Mouse (Mus musculus) lung, postnatal 25 days (tissue): ENCODE measurements at regions not wholly inside any gene's neighbourhood (a gene's known extent, or its start where the extent isn't known, plus 50 kb on each side); places are given as distances from the start of the nearest gene placed in this dataset.
A peak's percentile ranks its signal among the peaks of the same experiment; 100 is the strongest.

ENCODE experiments used
- DNase-seq: peaks from one replicate; pipeline ENCODE4 v3.0.0; 2022; ENCODE audit warnings: low spot score

DNA sequence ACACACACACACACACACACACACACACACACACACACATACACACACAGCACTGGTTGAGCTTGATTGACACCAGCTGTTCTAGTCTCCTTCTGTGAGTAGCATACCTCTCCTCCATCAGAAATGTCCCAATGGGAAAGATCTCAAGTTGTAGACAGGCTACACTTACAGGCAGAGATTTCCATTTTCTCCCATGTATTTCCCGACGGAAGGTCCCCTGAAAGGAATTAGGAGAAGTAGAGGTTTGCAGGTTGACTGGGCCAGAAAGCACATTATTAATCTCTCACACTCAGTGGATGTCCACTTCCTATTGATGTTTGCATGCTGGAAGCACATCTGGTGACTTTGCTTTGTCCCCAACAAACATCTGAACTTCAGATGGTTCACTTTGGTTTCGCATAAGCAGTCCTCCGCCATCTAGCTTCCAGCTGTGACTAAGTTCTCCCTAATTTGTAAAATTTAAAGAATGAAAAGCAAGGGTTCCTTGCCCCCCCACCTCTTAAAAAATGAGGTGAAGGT is 1323.8 kb upstream of the A1bg start:
- no peak for DNase-seq

DNA sequence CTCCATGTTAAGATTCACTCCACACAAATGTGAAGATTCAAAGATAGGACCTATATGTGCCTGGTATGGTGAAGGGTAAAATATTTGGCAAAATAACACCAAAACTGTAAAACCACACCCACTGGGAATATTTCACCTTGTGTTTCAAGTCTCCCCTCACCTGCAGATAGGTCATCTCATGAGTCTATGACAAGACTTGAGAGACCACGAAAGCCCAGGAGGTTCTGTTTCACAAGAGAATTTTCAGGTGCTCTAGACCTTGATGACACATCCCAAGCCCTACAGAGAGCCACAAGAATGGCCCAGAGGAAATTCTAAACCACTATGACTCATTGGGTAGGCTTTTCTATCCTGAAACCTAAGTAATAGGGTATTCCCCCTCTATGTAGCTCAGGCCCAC is 1322.4 kb upstream of the A1bg start:
- no peak for DNase-seq

DNA sequence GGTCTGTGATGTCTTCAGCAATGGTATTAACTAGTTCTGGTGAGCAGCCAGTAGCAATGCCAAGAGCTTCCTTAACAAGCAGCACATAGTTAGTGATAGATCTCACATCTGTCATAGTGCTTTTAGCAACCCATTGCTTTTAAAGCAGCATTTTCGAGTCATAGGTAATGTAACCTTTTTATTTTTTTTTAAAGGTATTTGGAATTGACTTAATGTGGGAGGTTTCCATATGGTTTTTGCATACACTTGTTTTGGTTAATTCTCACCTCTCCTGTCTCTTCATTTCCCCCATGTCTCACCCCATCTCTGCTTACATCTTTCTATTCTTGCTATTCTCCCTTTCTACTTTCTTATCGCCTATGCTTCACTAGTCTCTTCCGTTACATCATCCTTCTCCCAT is 1322.0 kb upstream of the A1bg start:
- DNase-seq: no peak

DNA sequence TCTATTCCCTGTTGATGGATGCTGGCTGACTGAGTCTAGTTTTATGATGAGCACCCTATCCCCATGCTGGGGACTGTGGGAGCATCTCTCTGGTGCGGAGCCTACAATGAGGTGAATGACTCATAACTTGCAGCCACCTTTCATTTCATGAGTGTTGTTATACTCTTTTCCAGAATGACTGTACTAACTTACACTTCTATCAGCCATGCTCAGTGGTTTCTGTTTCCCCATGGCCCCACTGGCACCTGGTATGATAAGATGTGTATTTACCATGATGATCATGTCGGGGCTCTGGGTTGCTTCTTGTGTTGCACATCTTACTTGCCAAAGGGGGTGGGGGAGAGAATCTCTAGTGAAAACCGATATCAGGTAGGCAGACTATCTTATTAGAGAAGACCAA is 1317.2 kb upstream of the A1bg start:
- no peak for DNase-seq

DNA sequence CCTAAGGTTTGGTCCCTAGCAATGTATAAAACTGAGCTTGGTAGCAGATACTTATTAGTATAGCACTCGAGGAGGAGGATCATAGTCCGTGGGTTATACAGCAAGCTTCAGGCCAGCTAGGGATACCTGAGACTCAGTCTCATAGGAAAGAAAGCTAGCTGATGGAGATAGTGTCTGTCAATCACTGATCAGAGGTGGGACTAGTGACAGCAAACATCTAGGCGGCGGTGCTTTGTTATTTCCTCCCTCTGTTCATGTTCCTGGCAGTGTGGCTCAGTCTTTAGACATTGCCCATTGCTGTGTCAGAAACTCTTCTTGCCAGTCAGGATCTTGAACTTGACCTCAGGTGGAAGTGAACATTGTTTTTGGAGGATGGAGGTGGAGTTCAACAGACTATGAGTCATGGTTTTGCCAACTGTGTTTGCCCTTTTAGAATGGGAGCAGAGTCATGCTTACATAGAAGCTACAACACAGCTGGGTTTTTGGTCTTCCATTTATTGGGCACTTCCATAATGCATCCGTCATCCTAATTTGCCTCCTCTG is 1315.8 kb upstream of the A1bg start:
- no peak for DNase-seq

DNA sequence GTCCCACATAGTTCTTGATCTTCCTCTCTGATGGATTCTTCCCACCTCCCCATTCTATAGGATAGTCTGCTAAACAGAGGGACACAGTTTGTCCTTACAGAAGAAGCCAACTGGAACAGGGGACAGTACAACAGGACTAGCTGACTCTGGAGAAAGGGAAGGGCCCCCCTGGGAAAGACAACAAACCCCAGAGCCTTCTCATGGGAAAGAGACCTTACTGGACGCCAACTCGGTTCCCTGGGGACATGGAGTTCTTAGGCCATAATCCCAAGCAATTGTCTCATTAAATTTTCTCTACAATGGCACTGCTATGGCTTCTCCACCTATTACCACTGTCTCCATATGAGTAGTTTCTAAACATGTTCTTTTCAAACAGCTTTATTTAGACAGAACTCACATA is 1313.2 kb upstream of the A1bg start:
- DNase-seq: no peak

DNA sequence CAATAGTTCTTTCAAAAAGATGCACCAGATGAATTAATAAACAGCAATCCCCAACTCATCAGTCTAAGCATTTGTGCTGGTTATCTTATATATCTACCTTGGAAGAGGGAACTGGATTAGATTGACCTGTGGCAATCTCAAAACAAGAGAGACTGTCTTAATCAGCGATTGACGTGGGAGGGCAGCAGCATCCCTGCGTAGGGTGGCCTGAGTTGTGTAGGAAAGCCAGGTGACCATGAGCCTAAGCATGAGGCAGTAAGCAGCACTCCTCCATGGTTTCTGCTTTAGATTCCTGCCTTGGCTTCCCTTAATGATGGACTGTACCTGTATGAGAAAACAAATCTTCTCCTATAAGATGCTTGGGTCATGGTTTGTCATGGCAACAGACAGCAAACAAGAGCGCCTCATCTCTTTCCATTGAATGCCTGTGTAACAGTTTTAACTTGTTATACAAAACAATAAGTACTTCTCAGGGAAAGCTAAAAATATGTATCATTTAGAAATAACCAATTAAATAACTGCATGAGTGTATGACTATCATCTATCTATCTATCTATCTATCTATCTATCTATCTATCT is 1311.5 kb upstream of the A1bg start:
- no peak for DNase-seq

DNA sequence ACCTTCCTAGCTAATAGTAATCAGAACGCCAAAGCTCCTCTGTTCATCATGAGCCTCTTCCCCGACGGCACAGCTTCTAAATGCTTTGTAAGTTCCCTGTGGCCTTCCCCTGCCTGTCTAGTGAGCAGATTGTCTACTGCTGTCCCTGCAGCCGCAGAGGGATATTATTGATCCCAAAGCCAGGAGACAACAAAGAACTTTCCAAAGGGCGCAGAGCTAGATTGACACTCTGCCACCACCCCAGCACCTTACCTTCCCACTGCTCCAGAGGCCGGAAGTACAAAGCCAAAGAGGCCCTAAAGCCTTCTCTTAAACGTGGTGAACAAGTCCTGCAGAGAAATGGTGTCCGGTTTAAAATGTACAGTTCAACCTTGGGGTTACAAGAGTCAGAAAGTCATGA is 1310.3 kb upstream of the A1bg start:
- no peak for DNase-seq

DNA sequence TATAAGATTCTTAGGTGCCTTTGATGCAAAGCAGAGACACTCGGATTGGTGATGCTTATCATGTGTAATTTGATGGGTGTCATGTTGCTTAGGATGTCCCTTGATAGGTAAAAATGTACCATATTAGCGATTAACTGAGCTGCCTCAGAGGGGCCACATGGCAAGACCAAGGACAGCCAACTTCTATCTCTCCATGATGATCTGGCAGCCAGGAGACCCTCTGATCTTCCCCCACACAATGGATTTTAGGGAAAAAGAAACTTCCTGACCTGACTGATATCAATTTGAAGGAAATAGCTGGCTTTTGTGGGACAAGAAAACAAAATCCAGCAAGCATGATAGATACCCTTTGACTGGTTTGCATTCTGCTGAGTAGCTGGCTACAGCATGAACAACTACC is 1308.9 kb upstream of the A1bg start:
- no peak for DNase-seq

DNA sequence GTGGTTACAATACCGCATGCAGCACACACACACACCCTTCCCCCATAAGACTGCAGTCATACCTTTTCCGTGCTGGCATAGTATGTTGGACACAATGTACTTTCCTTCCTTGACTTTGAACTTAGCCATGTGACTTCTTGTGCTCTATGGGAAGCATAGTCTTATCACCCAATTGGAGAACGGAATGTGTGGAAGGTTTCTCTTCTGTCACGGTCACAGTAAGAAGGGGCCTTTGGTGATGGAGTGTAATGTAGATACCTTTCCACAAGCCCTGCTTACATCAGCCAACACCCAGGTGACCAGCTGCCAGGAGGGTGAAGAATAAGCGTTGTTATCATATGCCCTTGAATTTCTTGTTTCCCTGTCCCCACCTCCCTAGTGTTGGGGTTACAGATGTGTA is 1308.0 kb upstream of the A1bg start:
- DNase-seq: no peak

DNA sequence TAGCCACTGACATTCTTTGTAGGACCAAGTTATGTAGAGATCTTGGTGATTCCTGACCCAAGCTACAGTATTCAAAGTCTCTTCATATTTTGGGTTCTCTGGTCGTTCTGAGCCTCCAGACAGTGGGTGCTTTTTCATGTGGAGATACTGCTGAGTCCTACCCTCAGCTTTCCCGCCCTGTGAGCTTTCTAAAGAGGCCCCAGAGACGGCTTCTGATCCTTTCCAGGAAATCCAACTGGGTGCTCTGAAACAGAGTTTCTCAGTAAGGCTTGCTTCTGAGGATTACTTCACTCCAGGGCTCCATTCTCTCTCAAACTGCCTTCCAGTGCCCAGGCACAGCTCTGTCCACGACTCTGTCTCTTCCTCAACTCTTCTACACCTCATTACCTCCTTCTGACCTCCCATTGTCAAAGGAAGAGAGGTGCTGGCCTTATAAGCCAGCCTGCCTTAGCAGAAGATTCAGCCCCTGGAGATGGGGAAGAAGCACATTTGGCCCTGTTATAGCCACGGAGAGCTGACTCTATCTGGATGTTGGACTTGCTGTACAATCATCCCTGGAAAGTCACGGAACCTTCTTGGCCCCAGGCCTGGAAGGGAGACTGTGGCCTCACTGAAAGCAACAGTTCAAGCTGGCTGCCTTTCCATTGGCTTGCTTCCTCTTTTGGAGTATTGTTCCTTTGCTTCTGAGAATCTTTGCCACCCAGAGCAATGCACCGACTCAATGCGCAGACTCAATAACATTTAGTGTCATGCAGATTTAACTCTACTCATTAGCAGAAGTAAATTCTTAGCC is 1306.9 kb upstream of the A1bg start:
- peak; percentile 28 for DNase-seq

DNA sequence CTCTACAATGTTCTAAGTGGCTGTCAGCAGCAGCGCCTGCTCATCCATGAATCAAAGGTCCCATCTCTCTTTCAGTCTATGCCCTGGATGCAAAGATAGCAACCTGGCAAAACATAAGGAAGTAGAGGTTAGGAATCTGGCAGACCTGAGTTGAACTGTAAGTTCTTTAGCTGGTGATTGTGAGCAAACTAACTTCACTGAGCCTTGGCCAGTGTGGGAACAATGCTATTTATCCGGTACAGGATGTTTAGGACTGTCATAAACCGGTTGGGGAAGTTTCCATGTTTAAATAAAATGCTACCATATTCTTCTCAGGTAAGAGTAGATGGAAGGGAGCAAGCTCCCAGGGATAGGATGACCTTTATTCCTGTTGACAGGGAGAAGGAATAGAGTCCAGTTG is 1306.2 kb upstream of the A1bg start:
- DNase-seq: no peak

DNA sequence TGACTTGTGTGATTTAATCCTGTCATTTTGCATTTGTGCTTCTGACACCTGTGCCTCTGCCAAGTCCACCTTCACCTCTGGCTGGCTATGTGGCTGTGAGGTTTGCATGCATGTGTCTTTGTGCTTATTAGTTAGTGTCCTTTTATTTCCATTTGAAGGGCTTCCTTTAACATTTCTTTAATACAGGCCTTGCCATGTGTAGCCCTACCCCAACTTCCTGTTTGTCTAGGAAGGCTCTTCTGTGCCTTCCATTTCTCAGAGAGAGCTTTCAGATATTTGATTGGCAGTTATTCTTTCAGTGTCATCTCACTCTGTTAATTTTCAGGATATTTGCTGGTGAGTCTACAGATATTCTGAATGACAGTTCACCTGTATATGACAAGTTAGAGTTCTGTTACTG is 1302.0 kb upstream of the A1bg start:
- DNase-seq: no peak

DNA sequence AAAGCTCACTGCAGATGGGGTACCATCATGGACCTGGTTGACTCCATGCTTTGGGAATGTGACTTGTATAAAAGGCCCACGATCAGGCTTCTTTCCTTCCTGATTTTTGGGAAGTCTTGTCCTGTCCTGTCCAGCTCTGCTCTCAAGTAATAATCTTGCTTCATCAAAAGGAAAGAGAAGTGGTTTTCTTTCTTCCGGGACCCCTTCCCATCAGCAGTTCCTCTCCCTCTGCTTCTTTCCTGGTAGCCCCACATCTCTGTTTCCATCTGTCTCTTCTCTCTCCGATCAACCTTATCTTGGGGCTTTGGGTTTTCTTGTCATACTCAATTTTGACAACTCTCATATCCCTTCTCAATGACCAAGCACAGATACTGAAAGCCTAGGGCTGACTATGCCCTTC is 1301.4 kb upstream of the A1bg start:
- DNase-seq: no peak

DNA sequence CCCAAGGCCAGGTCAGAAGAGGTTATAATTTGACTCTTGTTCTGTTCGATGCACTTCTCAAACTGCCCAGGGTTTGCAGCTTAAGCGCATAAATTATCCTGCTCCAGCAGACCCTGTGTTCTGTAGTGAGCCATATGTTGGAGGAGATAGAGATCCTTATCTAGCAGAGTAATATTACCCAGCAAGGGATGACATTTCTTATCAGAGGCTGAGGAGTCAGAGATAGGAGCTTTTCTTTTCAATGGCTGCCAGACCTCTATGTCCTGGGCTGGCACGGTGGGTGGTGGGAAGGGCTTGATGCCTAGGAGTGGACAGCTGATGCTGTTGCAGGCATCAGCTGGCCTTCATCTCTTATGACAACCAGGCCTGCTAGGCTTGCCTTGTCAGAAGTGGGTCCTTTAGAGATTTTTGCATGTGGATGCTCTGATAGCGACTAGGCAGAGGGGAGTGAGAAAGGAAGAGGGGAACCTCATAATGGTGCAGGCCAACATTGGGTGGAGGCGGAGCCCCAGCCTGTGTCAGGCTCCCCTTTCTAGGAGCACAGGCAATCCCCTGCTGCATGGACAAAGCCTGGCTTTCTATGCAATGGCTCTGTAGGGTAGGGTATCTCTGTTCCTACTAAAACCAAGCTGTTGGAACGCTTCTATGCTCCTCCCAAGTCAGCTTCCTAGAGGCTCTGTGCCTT is 1300.5 kb upstream of the A1bg start:
- no peak for DNase-seq

DNA sequence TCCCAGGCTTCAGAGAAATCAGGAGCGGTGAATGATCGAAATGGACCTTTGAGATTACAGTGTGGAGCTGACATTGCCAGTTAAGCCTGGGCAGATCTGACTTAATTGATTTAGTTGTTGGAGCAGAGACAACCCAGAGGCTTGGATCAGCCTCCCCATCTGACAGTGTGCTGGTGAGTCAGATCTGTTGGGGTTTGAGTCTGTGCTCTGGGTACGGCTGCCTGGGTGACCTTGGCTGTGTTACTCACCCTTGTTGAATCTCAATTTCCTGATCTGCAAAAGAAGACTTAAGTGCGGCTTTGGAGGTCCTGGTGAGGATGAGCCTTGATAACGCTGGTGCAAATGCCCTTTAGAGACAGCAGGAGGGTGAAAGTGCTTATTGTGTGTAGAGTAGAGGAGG is 1299.9 kb upstream of the A1bg start:
- DNase-seq: no peak

DNA sequence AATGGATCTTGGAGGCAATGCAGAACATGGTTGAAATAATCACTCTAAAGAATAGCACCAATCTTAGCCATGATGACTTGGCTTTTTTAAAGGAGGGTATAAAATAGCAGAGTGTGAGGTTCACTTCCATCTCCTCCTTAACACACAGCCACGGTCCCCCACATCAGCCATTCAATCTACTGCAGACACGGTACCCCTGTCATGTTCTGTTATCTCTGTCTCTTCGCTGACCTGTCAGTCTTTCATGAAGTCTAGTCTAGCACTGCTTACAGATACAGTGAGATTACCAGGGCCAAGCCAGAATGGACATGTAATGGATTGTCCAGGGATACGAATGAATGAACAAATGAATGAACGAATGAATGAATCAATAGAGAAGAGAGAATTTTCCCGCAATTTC is 1299.4 kb upstream of the A1bg start:
- no peak for DNase-seq

DNA sequence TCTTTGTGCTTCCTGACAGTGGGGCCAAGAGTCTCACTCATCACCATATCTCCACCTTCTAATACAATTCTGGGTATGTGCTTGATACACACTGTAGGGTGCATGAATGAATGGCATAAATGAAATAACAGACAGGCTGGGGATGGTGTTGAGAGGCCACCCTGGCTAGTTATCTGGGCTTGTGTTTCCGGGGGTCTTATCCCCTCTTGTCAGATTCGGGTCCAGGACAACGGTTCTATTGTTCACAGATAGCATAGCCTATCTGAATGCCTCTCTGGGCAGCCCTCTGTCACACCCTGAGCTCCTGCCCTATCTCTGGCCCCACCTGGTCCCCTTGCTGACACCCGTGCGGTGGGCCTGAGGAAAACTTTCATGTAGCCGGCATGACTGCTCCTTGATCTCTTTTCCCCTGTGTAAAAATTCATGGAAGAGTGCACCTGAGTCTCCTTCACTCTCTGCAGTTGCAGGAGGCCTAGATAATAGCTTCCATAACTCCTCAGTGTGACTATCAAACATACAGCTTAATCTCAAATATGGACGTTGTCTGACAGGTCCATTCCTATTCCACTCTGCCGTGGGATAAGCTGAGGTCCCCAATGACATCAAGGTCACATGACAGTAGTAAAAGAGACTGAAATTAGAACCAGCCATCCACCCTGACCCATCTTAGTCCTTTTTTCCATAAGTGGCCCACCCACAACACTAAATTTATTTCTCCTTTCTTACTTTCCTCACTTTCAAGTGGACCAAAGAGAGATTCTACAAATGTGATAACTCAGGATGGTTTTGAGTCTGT is 1298.4 kb upstream of the A1bg start:
- no peak for DNase-seq

DNA sequence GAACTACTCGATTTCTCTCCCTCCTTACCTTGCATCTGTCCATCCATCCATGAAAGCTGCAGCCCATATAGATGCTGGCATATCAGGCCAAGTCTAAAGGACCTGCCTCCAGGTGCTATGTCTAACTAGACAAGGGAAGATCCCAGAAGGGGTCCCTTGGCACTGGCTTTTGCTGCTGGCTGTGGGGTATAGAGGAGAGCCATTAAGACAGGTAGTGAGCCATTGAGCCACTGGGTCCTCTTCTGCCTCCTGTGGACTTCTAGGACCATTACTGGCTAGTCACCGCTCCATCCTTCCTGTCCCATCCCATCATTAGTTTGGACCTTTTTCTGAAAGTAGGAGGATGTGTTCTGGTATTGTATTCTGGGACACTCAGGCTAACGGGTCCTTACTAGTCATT is 1297.8 kb upstream of the A1bg start:
- DNase-seq: no peak

DNA sequence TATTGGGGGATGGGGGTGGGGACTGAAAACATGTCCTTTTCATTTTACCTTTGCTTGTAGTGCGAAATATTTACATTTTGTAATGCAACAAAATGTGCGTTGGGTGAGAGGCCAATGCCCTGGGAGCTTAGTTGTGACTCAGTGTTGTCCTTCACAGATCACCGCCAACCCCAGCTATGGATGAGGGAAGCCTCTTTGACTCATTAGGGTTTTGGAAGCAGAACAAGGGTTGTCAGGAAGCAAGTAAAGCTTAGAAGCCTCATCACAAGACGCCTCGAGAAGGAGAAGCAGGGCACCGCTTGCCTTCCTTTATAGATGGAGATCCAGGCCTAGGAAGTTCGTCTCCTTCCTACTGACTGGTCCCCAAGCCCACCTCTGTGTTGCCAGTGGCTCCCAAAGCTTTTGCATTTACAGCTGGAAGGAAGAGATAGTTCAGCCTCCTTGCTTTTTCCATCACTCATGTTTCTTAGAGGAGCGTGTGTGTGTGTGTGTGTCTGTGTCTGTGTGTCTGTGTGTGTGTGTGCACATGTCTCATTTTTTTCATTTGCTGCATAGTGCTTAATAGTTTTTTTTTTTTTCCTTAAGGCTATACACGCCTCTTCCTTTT is 1297.2 kb upstream of the A1bg start:
- DNase-seq: no peak

DNA sequence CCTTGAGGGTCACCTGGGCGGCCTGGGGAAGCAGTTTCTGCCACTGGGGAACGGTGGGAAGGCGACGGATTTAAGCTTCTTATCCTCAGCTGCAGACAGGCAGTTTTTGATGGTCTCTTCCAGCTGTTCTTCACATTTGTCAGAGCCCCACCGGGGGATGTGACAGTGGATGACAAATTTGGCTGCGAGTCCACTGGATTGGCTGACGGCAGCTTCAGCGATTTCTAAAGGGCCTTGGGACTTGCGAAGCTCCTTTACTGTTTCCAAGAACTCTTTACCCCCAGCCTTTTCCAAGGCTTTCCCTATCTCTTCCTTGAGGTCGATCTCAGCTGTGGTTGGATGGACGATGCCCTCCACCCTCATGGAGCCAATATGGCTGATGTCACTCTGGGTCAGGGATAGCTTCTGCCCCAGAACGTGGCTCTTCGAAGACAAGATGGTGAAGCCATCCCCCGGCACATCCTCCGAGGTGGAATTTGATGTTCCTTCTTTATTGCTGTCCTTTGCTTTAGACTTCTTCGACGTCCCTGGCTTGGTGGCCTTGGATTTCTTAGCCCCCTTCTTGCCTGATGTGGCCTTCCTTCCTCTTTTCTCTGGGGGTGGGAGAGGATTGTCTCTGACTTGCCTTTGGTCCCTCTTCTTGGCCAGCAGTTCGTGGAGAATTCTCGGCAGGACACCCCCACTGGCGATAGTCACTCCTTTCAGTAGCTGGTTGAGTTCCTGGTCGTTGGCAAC is 1295.7 kb upstream of the A1bg start:
- DNase-seq: no peak
